ENCODE assay signal across 9 mouse cellular contexts in genomic region chr3:83783716-83784469, GRCm38 (mm10). TPM values are rescaled to one million over a fixed set of nuclear protein-coding genes. Genes with fewer than 3 reads are reported as not detected.
DNase-seq lines count a peak whose midpoint lies in the region; ATAC-seq lines count a peak whose summit lies in the region.
"Had no signal": no experiment of that assay in that cellular context is flagged by ENCODE, and none has a peak within 500 bp of the region (broad histone marks: within the 10 kb centered on the region; RNA-seq: fewer than 3 reads in every experiment).

No protein-coding gene starts in this region.

- DNase-seq in hindbrain, embryonic 10.5 days (ENCODE audit: low spot score): peak; percentile 38
- DNase-seq in embryo, embryonic 10.5 days (ENCODE audit: low spot score): peak; percentile 67
- DNase-seq in neural tube, embryonic 10.5 days (ENCODE audit: extremely low spot score, low spot score): peak; percentile 47
- no peak for DNase-seq in ovary, postnatal 14 days (ENCODE audit: low spot score)
- no peak for DNase-seq in cerebellum, adult 18-20 months
- DNase-seq: adrenal gland, postnatal 10 days; thymus, postnatal 25 days had no signal

- ATAC-seq in hindbrain, embryonic 13.5 days (ENCODE audit: low FRiP score): no peak
- peak; percentile 70 for ATAC-seq in embryonic facial prominence, embryonic 15.5 days (ENCODE audit: insufficient number of reproducible peaks, low FRiP score, low TSS enrichment, low read depth)

- 0 out of 2 replicates have a peak, but pooled peaks cover 8% of the 10 kb centered on the region for H3K36me3 ChIP-seq in hindbrain, embryonic 10.5 days
- no peaks in the 10 kb centered on the region for H3K36me3 ChIP-seq in hindbrain, embryonic 13.5 days
- no peaks in the 10 kb centered on the region for H3K36me3 ChIP-seq in embryonic facial prominence, embryonic 15.5 days

- H3K27ac ChIP-seq in hindbrain, embryonic 10.5 days: peak overlapping the region; percentile 74
- H3K27ac ChIP-seq in hindbrain, embryonic 13.5 days: no peak overlapping the region
- peak overlapping the region; percentile 60 for H3K27ac ChIP-seq in embryonic facial prominence, embryonic 15.5 days (replicated peaks)

- H3K4me2 ChIP-seq in hindbrain, embryonic 13.5 days: no peak overlapping the region
- peak overlapping the region; percentile 33 for H3K4me2 ChIP-seq in embryonic facial prominence, embryonic 15.5 days (replicated peaks)

- H3K9ac ChIP-seq in hindbrain, embryonic 13.5 days: no peak overlapping the region
- H3K9ac ChIP-seq in embryonic facial prominence, embryonic 15.5 days: no peak overlapping the region

- H3K27me3 ChIP-seq in hindbrain, embryonic 10.5 days (ENCODE audit: insufficient read depth, poor library complexity, severe bottlenecking): peaks cover 13% of the 10 kb centered on the region
- peaks cover 12% of the 10 kb centered on the region for H3K27me3 ChIP-seq in hindbrain, embryonic 13.5 days
- no peaks in the 10 kb centered on the region for H3K27me3 ChIP-seq in embryonic facial prominence, embryonic 15.5 days

- WGBS in hindbrain, embryonic 10.5 days: 8% methylated on average over 11 of the region's 11 CpGs
- WGBS in hindbrain, embryonic 13.5 days: 9% methylated on average over 11 of the region's 11 CpGs
- WGBS in embryonic facial prominence, embryonic 15.5 days: 10% methylated on average over 11 of the region's 11 CpGs

- H3K4me3 ChIP-seq in hindbrain, embryonic 10.5 days: no peak overlapping the region
- H3K4me3 ChIP-seq in hindbrain, embryonic 13.5 days: no peak overlapping the region
- H3K4me3 ChIP-seq in embryonic facial prominence, embryonic 15.5 days (replicated peaks): 0 out of 2 replicates have a peak overlapping the region, but pooled peaks have one; percentile 4

- peaks cover 8% of the 10 kb centered on the region; the same call in 1 of the 2 replicates for H3K9me3 ChIP-seq in hindbrain, embryonic 10.5 days
- no peaks in the 10 kb centered on the region for H3K9me3 ChIP-seq in hindbrain, embryonic 13.5 days
- no peaks in the 10 kb centered on the region for H3K9me3 ChIP-seq in embryonic facial prominence, embryonic 15.5 days (replicated peaks)

- peaks cover 29% of the 10 kb centered on the region for H3K4me1 ChIP-seq in hindbrain, embryonic 10.5 days (replicated peaks)
- peaks cover 14% of the 10 kb centered on the region for H3K4me1 ChIP-seq in hindbrain, embryonic 13.5 days (replicated peaks)
- peaks cover 28% of the 10 kb centered on the region for H3K4me1 ChIP-seq in embryonic facial prominence, embryonic 15.5 days

RNA-seq across cellular contexts. Expression of gene Sfrp2, which starts 17.8 kb away (rescaled TPM):
- 166 and 251 TPM in 2 replicates for polyA plus RNA-seq in hindbrain, embryonic 10.5 days (2016; fragmentation: Nextera tagmentation; extraction: Ambion mirVana)
- polyA plus RNA-seq in hindbrain, embryonic 13.5 days (2015; fragmentation: Nextera tagmentation; extraction: Ambion mirVana): 71.1 and 83.7 TPM in 2 replicates
- 594 and 676 TPM in 2 replicates for polyA plus RNA-seq in embryonic facial prominence, embryonic 15.5 days (2015; fragmentation: Nextera tagmentation; extraction: Ambion mirVana)

RNA-seq across cellular contexts. Expression of gene Tlr2, which starts 57.7 kb away (rescaled TPM):
- polyA plus RNA-seq in hindbrain, embryonic 10.5 days (2016; fragmentation: Nextera tagmentation; extraction: Ambion mirVana): 1.1 and 1.6 TPM in 2 replicates
- 1.1 and 1.2 TPM in 2 replicates for polyA plus RNA-seq in hindbrain, embryonic 13.5 days (2015; fragmentation: Nextera tagmentation; extraction: Ambion mirVana)
- 6.3 and 6.5 TPM in 2 replicates for polyA plus RNA-seq in embryonic facial prominence, embryonic 15.5 days (2015; fragmentation: Nextera tagmentation; extraction: Ambion mirVana)

Comparison
In these comparisons a context has a peak if more than half of its experiments do, and no peak if none do; other contexts are left out.
1. DNase-seq: peak in hindbrain, embryonic 10.5 days (single experiment), embryo, embryonic 10.5 days (single experiment) and neural tube, embryonic 10.5 days (single experiment); none in ovary, postnatal 14 days (single experiment) and cerebellum, adult 18-20 months (0 of 2).